Mouse (Mus musculus) CH12.LX (cell line): Measurements from ENCODE around the gene Foxa2. TPM values are rescaled to one million over a fixed set of nuclear protein-coding genes. Genes with fewer than 3 reads are reported as not detected.

Source experiments
- DNase-seq: peaks from one replicate; pipeline ENCODE4 v3.0.0-alpha.2; 2013; ENCODE audit errors: extremely low read depth
- H3K27ac ChIP-seq: 2 replicates; pipeline ENCODE4 v1.5.1; 2012; ENCODE audit warnings: low read depth, mild to moderate bottlenecking, control low read depth, moderate library complexity; ENCODE audit not compliant: insufficient read depth
- H3K27me3 ChIP-seq: replicated peaks from 2 replicates; pipeline ENCODE3; 2012; ENCODE audit warnings: inconsistent platforms
- H3K36me3 ChIP-seq, 2 experiments: replicated peaks in 1 of 2; 2 replicates each; pipeline versions ENCODE3 to v1.6.1; 2012; ENCODE audit warnings: inconsistent platforms in 1 of 2, low read length in 1 of 2, mild to moderate bottlenecking in 1 of 2, mixed read lengths in 1 of 2, moderate library complexity in 1 of 2; ENCODE audit not compliant: control insufficient read depth in 1 of 2, insufficient read depth in 1 of 2
- H3K4me1 ChIP-seq, 2 experiments: 2 replicates each; pipeline ENCODE4 v1.6.1; 2012; ENCODE audit warnings: inconsistent platforms in 1 of 2, moderate library complexity in 1 of 2; ENCODE audit not compliant: insufficient read depth in 2 of 2, control insufficient read depth in 1 of 2
- H3K4me2 ChIP-seq: 2 replicates; pipeline ENCODE4 v1.6.1; 2012; ENCODE audit warnings: low read depth, mild to moderate bottlenecking, control low read depth; ENCODE audit not compliant: poor library complexity, insufficient read depth, severe bottlenecking
- H3K4me3 ChIP-seq, 3 experiments: fragments of 150-350 bp in 1 of 3; sonication (generic) in 1 of 3; replicated peaks in 1 of 3; 2 replicates each; pipeline versions ENCODE3 to v1.5.1; 2011 to 2012; ENCODE audit warnings: low read depth in 2 of 3, low read length in 2 of 3, mild to moderate bottlenecking in 2 of 3, moderate library complexity in 2 of 3, control low read depth in 1 of 3, improper control_type of control experiment in 1 of 3, inconsistent platforms in 1 of 3, mixed read lengths in 1 of 3; ENCODE audit not compliant: poor library complexity in 1 of 3
- H3K79me2 ChIP-seq: replicated peaks from 2 replicates; pipeline ENCODE4 v1.6.1; 2012; ENCODE audit warnings: mild to moderate bottlenecking, moderate library complexity; ENCODE audit not compliant: control insufficient read depth, poor library complexity, insufficient read depth, severe bottlenecking; ENCODE audit errors: extremely low read depth
- H3K9ac ChIP-seq: 2 replicates; pipeline ENCODE4 v1.6.1; 2012; ENCODE audit warnings: low read depth, mild to moderate bottlenecking, control low read depth, moderate library complexity; ENCODE audit not compliant: insufficient read depth
- H3K9me3 ChIP-seq: replicated peaks from 2 replicates; pipeline ENCODE3; 2012; ENCODE audit warnings: low read length, inconsistent platforms, mixed read lengths
- BHLHE40 ChIP-seq: IDR thresholded peaks from 2 replicates; pipeline ENCODE4 v1.6.1; 2011; ENCODE audit warnings: mild to moderate bottlenecking, low read depth, low read length, improper control_type of control experiment
- CHD1 ChIP-seq: IDR thresholded peaks from 2 replicates; pipeline ENCODE4 v1.6.1; 2012; ENCODE audit warnings: low read depth, low read length, improper control_type of control experiment, inconsistent platforms
- CHD2 ChIP-seq: IDR thresholded peaks from 2 replicates; pipeline ENCODE4 v1.6.1; 2011; ENCODE audit warnings: low read length, improper control_type of control experiment
- CTCF ChIP-seq, 2 experiments: IDR thresholded peaks in 1 of 2; conservative IDR thresholded peaks in 1 of 2; 2 replicates each; pipeline ENCODE4 v1.5.1; 2011 to 2012; ENCODE audit warnings: low read depth in 2 of 2, low read length in 2 of 2, improper control_type of control experiment in 1 of 2, inconsistent platforms in 1 of 2, mild to moderate bottlenecking in 1 of 2, moderate library complexity in 1 of 2
- ETS1 ChIP-seq: conservative IDR thresholded peaks from 2 replicates; pipeline ENCODE4 v1.6.1; 2012; ENCODE audit warnings: low read depth, mild to moderate bottlenecking, inconsistent platforms, low read length, improper control_type of control experiment, moderate library complexity
- GABPA ChIP-seq: IDR thresholded peaks from 2 replicates; pipeline ENCODE4 v1.6.1; 2012; ENCODE audit warnings: low read depth, low read length, improper control_type of control experiment, inconsistent platforms; ENCODE audit not compliant: insufficient replicate concordance
- HCFC1 ChIP-seq: IDR thresholded peaks from 2 replicates; pipeline ENCODE4 v1.6.1; 2012; ENCODE audit warnings: low read depth, mild to moderate bottlenecking, inconsistent platforms, low read length, improper control_type of control experiment
- IRF4 ChIP-seq: IDR thresholded peaks from 2 replicates; pipeline ENCODE4 v1.6.1; 2014; ENCODE audit warnings: low read depth, mild to moderate bottlenecking, inconsistent platforms, low read length, improper control_type of control experiment
- JUN ChIP-seq: IDR thresholded peaks from 2 replicates; pipeline ENCODE4 v1.6.1; 2011; ENCODE audit warnings: low read depth, mild to moderate bottlenecking, low read length, improper control_type of control experiment, moderate library complexity; ENCODE audit not compliant: insufficient read depth
- JUND ChIP-seq: conservative IDR thresholded peaks from 2 replicates; pipeline ENCODE4 v1.6.1; 2011; ENCODE audit warnings: low read depth, low read length, improper control_type of control experiment
- KAT2A ChIP-seq: IDR thresholded peaks from 2 replicates; pipeline ENCODE4 v1.6.1; 2012; ENCODE audit warnings: low read length, improper control_type of control experiment, inconsistent platforms; ENCODE audit not compliant: insufficient replicate concordance
- MAFK ChIP-seq: IDR thresholded peaks from 2 replicates; pipeline ENCODE4 v1.6.1; 2011; ENCODE audit warnings: low read length, improper control_type of control experiment; ENCODE audit not compliant: insufficient replicate concordance
- MAZ ChIP-seq: IDR thresholded peaks from 2 replicates; pipeline ENCODE4 v1.6.1; 2012; ENCODE audit warnings: low read depth, mild to moderate bottlenecking, inconsistent platforms, low read length, improper control_type of control experiment, moderate library complexity
- MYC ChIP-seq: IDR thresholded peaks from 2 replicates; pipeline ENCODE4 v1.6.1; 2011; ENCODE audit warnings: low read depth, mild to moderate bottlenecking, improper control_type of control experiment, low read length
- NRF1 ChIP-seq: IDR thresholded peaks from 2 replicates; pipeline ENCODE4 v1.6.1; 2014; ENCODE audit warnings: low read depth, mild to moderate bottlenecking, inconsistent platforms, low read length, improper control_type of control experiment, moderate library complexity
- PAX5 ChIP-seq: IDR thresholded peaks from 2 replicates; pipeline ENCODE4 v1.6.1; 2012; ENCODE audit warnings: low read length, inconsistent platforms, mixed read lengths
- RAD21 ChIP-seq: IDR thresholded peaks from 2 replicates; pipeline ENCODE4 v1.6.1; 2011; ENCODE audit warnings: low read depth, mild to moderate bottlenecking, low read length, improper control_type of control experiment, moderate library complexity
- RCOR1 ChIP-seq: conservative IDR thresholded peaks from 2 replicates; pipeline ENCODE4 v1.6.1; 2012; ENCODE audit warnings: low read depth, mild to moderate bottlenecking, inconsistent platforms, low read length, improper control_type of control experiment
- SIN3A ChIP-seq: IDR thresholded peaks from 2 replicates; pipeline ENCODE4 v1.6.1; 2012; ENCODE audit warnings: low read length, improper control_type of control experiment, inconsistent platforms
- TCF12 ChIP-seq: IDR thresholded peaks from 2 replicates; pipeline ENCODE4 v1.6.1; 2014; ENCODE audit warnings: low read depth, mild to moderate bottlenecking, inconsistent platforms, low read length, improper control_type of control experiment
- USF1 ChIP-seq: IDR thresholded peaks from 2 replicates; pipeline ENCODE4 v1.6.1; 2014; ENCODE audit warnings: low read depth, mild to moderate bottlenecking, inconsistent platforms, low read length, improper control_type of control experiment
- USF2 ChIP-seq: conservative IDR thresholded peaks from 2 replicates; pipeline ENCODE4 v1.6.1; 2011; ENCODE audit warnings: low read depth, low read length, improper control_type of control experiment
- ZC3H11A ChIP-seq: IDR thresholded peaks from 2 replicates; pipeline ENCODE4 v1.6.1; 2012; ENCODE audit warnings: low read depth, mild to moderate bottlenecking, inconsistent platforms, low read length, improper control_type of control experiment
- ZKSCAN1 ChIP-seq: IDR thresholded peaks from 2 replicates; pipeline ENCODE4 v1.6.1; 2012; ENCODE audit warnings: low read depth, inconsistent platforms, low read length, improper control_type of control experiment, borderline replicate concordance
- ZMIZ1 ChIP-seq: IDR thresholded peaks from 2 replicates; pipeline ENCODE4 v1.6.1; 2012; ENCODE audit warnings: low read depth, mild to moderate bottlenecking, inconsistent platforms, low read length, improper control_type of control experiment
- dilution Hi-C: fragments of 300-500 bp; cut with MboI; formaldehyde crosslinking; loops from 2 replicates; pipeline ENCODE4 v1.14.3; 2020; ENCODE audit warnings: low sequenced_read_pairs; ENCODE audit not compliant: extremely low pct_unique_long_range_greater_than_20kb, extremely low pct_ligation_motif_present
- in situ Hi-C: fragments of 300-500 bp; cut with MboI; formaldehyde crosslinking; loops from 3 replicates; pipeline ENCODE4 v1.14.3; 2019; ENCODE audit warnings: low sequenced_read_pairs, low pct_ligation_motif_present, low pct_unique_long_range_greater_than_20kb, mixed read lengths
- polyA plus RNA-seq: library from polyadenylated mRNA; unstranded; fragments of >175 nt; gene quantifications from 2 replicates; pipeline ENCODE4 v1.2.1, GENCODE M21; 2012; ENCODE audit warnings: low read depth; ENCODE audit not compliant: insufficient read length
- total RNA-seq, 2 experiments: library from RNA; depleted of rRNA; stranded (reverse); fragments of 300-350 nt in 1 of 2; fragments of >200 nt in 1 of 2; gene quantifications; 2 replicates each; pipeline ENCODE4 v1.2.3; 2012 to 2014

Foxa2 gene
- total and polyA plus RNA-seq, 3 experiments = not detected

DNA sequence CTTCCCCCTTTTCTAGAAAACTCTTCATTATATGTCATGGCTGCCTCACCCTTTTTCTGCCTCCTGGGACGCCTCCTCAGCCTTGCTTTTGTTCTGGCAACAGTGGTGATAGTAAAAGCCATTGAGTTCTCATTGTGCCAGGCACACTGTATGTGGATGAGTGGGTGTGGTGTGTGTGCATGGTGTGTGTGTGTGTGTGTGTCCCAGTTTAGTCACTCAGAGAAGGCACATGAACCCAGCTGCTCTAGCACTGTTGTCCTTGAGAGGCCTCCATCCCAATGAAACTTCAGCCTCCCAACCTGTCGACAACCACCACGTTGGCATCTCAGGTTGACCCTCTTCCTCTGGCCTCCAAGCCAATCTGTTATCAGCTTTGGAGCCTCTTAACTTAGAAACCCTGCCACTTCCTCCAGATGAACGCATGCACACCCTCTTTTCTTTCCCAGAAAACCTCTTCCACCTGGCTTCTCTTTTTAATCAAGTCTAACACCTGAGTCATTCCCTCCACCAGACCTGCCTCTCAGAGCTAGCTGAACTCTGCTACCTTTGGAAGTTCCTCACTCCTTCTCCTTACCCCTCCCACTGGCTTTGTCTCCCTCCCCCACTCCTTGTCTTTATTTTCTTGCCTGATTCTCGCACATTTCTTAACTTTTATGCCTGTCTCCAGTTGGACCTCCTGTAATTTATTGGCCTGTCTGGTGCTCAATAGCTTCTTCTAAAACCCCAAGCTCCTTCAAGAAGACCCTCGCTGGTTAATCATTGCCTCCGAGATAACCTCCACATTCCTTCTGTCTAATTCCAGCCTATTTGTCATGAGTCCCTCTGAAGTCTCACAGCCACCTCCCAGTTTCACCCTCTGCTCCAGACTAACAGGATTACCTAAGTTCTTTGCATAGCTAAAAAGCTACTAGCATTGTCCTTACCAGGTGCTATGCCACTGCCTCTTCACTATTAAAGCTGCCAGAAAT is 41.9 kb downstream of the Foxa2 start:
- no peak for DNase-seq
- H3K79me2 ChIP-seq = no peaks in the 10 kb centered on the region
- dilution Hi-C loops = no loop called here
- no peaks in the 10 kb centered on the region for H3K27me3 ChIP-seq
- no peak overlapping the region for H3K4me3 ChIP-seq
- no peak overlapping the region for H3K9ac ChIP-seq
- no peak overlapping the region for H3K4me2 ChIP-seq
- in situ Hi-C loops = no loop called here
- H3K36me3 ChIP-seq = no peaks in the 10 kb centered on the region
- H3K27ac ChIP-seq = no peak overlapping the region
- TF ChIP-seq NRF1 (no peak), RAD21 (no peak), KAT2A (no peak), CHD1 (no peak), MAZ (no peak), ZMIZ1 (no peak), ZKSCAN1 (no peak), RCOR1 (no peak), SIN3A (no peak), MAFK (no peak), JUND (no peak), CTCF (conservative IDR thresholded peaks at IDR 0.05 in 1 of 2, IDR thresholded peaks at IDR 0.05 in 1 of 2; ENCODE audit: low read depth in 2 of 2, low read length in 2 of 2) (no peak), JUN (no peak), CHD2 (no peak), PAX5 (no peak), ZC3H11A (no peak), USF1 (no peak), USF2 (no peak), HCFC1 (no peak)
- TF ChIP-seq, all 38 proteins: peak for 0
- Histone ChIP-seq H3K4me1 (peaks cover 0 to 5% of the 10 kb centered on the region in 2 experiments; a peak in 1 of 4 replicates), H3K9me3 (no peaks in the 10 kb centered on the region)

DNA sequence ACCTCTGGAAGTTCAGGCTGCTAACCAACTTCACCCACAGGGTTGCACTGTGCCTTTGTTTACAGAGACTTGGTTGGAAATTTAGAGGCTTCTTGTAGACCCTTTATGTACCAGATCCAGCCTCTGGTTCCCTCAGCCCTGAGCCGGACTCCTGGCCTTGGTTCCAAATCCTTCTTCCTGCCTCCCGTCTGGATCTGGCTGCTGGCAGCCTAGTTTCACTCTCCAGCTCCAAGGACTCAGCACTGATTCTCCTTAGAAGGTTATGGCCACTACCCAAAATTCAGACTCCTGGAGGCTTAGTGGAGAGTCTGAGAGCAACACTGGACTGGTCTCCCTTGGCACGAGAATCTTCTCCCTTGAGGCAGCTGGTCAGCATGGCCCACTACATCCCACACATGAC is 43.3 kb downstream of the Foxa2 start:
- H3K36me3 ChIP-seq = no peaks in the 10 kb centered on the region
- H3K27me3 ChIP-seq = peaks cover 2% of the 10 kb centered on the region
- no peak for DNase-seq
- no peaks in the 10 kb centered on the region for H3K79me2 ChIP-seq
- in situ Hi-C loops (no loop called here), dilution Hi-C loops (no loop called here)
- H3K27ac ChIP-seq = no peak overlapping the region
- peaks cover 0 to 5% of the 10 kb centered on the region in 2 experiments; a peak in 1 of 4 replicates for H3K4me1 ChIP-seq
- H3K9me3 ChIP-seq = no peaks in the 10 kb centered on the region
- H3K4me3 ChIP-seq = no peak overlapping the region
- H3K4me2 ChIP-seq = no peak overlapping the region
- H3K9ac ChIP-seq = no peak overlapping the region
- TF ChIP-seq JUND (no peak), PAX5 (no peak), MYC (no peak), TCF12 (no peak), MAZ (no peak), HCFC1 (no peak), IRF4 (no peak), ETS1 (no peak), GABPA (no peak), ZKSCAN1 (no peak), BHLHE40 (no peak), SIN3A (no peak), CHD1 (no peak)
